Mouse (Mus musculus) cerebellum, adult 2 months (tissue): ENCODE data around the gene Mpzl1. TPM values are rescaled to one million over a fixed set of nuclear protein-coding genes. Genes with fewer than 3 reads are reported as not detected.

Experiments used
- DNase-seq, 2 experiments: peaks; one replicate each; pipeline ENCODE4 v3.0.0; 2021
- H3K27ac ChIP-seq: fragments of 200-500 bp; 2 replicates; pipeline ENCODE4 v1.5.1; 2012; ENCODE audit warnings: low read length, control low read depth, inconsistent platforms; ENCODE audit not compliant: insufficient read depth
- H3K27me3 ChIP-seq: fragments of 200-500 bp; 2 replicates; pipeline ENCODE4 v1.6.1; 2012; ENCODE audit warnings: inconsistent platforms, mild to moderate bottlenecking, low read length, moderate library complexity; ENCODE audit not compliant: control insufficient read depth, insufficient read depth
- H3K4me1 ChIP-seq: fragments of 200-500 bp; 2 replicates; pipeline ENCODE4 v1.6.1; 2011; ENCODE audit warnings: low read length; ENCODE audit not compliant: control insufficient read depth, insufficient read depth
- H3K4me3 ChIP-seq: fragments of 200-500 bp; replicated peaks from 2 replicates; pipeline ENCODE3; 2011; ENCODE audit warnings: mild to moderate bottlenecking, low read depth, low read length, control low read depth; ENCODE audit not compliant: insufficient read depth
- CTCF ChIP-seq: fragments of 200-500 bp; IDR thresholded peaks from 2 replicates; pipeline ENCODE4 v1.5.1; 2011; ENCODE audit warnings: low read depth, mild to moderate bottlenecking, control low read depth, low read length, moderate library complexity, borderline replicate concordance; ENCODE audit not compliant: insufficient read depth
- POLR2A ChIP-seq: fragments of 200-500 bp; IDR thresholded peaks from 2 replicates; pipeline ENCODE4 v1.6.1; 2011; ENCODE audit warnings: low read length, control low read depth, borderline replicate concordance; ENCODE audit not compliant: insufficient read depth
- WGBS: fragments of 180-500 bp; shearing (Covaris S2); methylation state at CpG from one replicate; pipeline ENCODE4 v1.1.7; 2018; 5-methylcytosine and 5-hydroxymethylcytosine counted together
- polyA plus RNA-seq: library from polyadenylated mRNA; depleted of rRNA; stranded (reverse); fragments of >200 nt; gene quantifications from 2 replicates; pipeline ENCODE4 v1.2.3, GENCODE M21; 2012

The Mpzl1 gene
- polyA plus RNA-seq, 1 experiment = 57.0 TPM

GRCm38 (mm10) chr1:165609495-165610320 is 24.6 kb downstream of the Mpzl1 start:
- H3K4me1 ChIP-seq = no peaks in the 10 kb centered on the region; the same call in 1 of the 2 replicates
- DNase-seq = no peak
- 78% methylated on average over 7 of the region's 7 CpGs for WGBS
- H3K27me3 ChIP-seq = no peaks in the 10 kb centered on the region
- H3K4me3 ChIP-seq = no peak overlapping the region
- no peak overlapping the region; the same call in 1 of the 2 replicates for H3K27ac ChIP-seq
- TF ChIP-seq CTCF (no peak), POLR2A (no peak)

GRCm38 (mm10) chr1:165608904-165609303 is 25.4 kb downstream of the Mpzl1 start:
- H3K27me3 ChIP-seq = no peaks in the 10 kb centered on the region
- WGBS = 95% methylated on average over 4 of the region's 4 CpGs
- DNase-seq = no peak
- TF ChIP-seq POLR2A = no peak
- no peak for TF ChIP-seq CTCF
- no peak overlapping the region for H3K4me3 ChIP-seq
- H3K27ac ChIP-seq = no peak overlapping the region
- H3K4me1 ChIP-seq = no peaks in the 10 kb centered on the region; the same call in 1 of the 2 replicates

- no peaks in the 10 kb centered on the region for H3K27me3 ChIP-seq
- DNase-seq = peak in 1 of 2 experiments; percentile 56
- WGBS = 15% methylated on average over 6 of the region's 6 CpGs
- TF ChIP-seq POLR2A = no peak
- TF ChIP-seq CTCF = no peak
- H3K27ac ChIP-seq = no peak overlapping the region
- H3K4me3 ChIP-seq = no peak overlapping the region
- H3K4me1 ChIP-seq = no peaks in the 10 kb centered on the region; the same call in 1 of the 2 replicates
Observed at GRCm38 (mm10) chr1:165605774-165606173, 28.6 kb downstream of the Mpzl1 start.

- H3K4me1 ChIP-seq = no peaks in the 10 kb centered on the region; the same call in 1 of the 2 replicates
- no peak for TF ChIP-seq POLR2A
- no peak for TF ChIP-seq CTCF
- H3K4me3 ChIP-seq = no peak overlapping the region
- DNase-seq = no peak
- 46% methylated on average over 3 of the region's 3 CpGs for WGBS
- no peaks in the 10 kb centered on the region for H3K27me3 ChIP-seq
- no peak overlapping the region for H3K27ac ChIP-seq
Observed at GRCm38 (mm10) chr1:165605108-165605507, 29.2 kb downstream of the Mpzl1 start.

- Histone ChIP-seq H3K4me3 (no peak overlapping the region), H3K4me1 (no peaks in the 10 kb centered on the region; the same call in 1 of the 2 replicates), H3K27me3 (no peaks in the 10 kb centered on the region), H3K27ac (no peak overlapping the region)
- WGBS = 92% methylated on average over 8 of the region's 8 CpGs
- no peak for DNase-seq
- TF ChIP-seq POLR2A (no peak), CTCF (no peak)
Observed at GRCm38 (mm10) chr1:165604203-165604602, 30.1 kb downstream of the Mpzl1 start.

GRCm38 (mm10) chr1:165603218-165603617 is 31.1 kb downstream of the Mpzl1 start:
- Histone ChIP-seq H3K27me3 (no peaks in the 10 kb centered on the region), H3K4me3 (no peak overlapping the region), H3K27ac (no peak overlapping the region), H3K4me1 (no peaks in the 10 kb centered on the region; the same call in 1 of the 2 replicates)
- 79% methylated on average over 14 of the region's 14 CpGs for WGBS
- TF ChIP-seq CTCF (no peak), POLR2A (no peak)
- DNase-seq = no peak

- WGBS = 74% methylated on average over 10 of the region's 10 CpGs
Observed at GRCm38 (mm10) chr1:165601775-165602280, 32.5 kb downstream of the Mpzl1 start.

More at GRCm38 (mm10) chr1:165601775-165602280, 32.5 kb downstream of the Mpzl1 start:
- Histone ChIP-seq H3K27ac (no peak overlapping the region), H3K4me3 (no peak overlapping the region), H3K4me1 (no peaks in the 10 kb centered on the region; the same call in 1 of the 2 replicates), H3K27me3 (no peaks in the 10 kb centered on the region)
- TF ChIP-seq CTCF (no peak), POLR2A (no peak)
- DNase-seq = no peak
